Mouse (Mus musculus): ENCODE data around the gene Hist1h2ab. TPM values are rescaled to one million over a fixed set of nuclear protein-coding genes. Genes with fewer than 3 reads are reported as not detected.
"Not testable (repeated sequence)": the region's sequence is repeated elsewhere in the genome, so short reads cannot be mapped to it uniquely, and the experiment has no call there.

Hist1h2ab gene
- polyA plus RNA-seq, 1 experiment from 2014 or later = 15.7 TPM

- TF ChIP-seq EP300 (optimal IDR thresholded peaks at IDR 0.05) (no peak), CTCF (IDR thresholded peaks at IDR 0.05; ENCODE audit: low read depth) (no peak)
- Histone ChIP-seq H3K27me3 (ENCODE audit: control insufficient read depth, insufficient read depth, low read length) (no peaks in the 10 kb centered on the region), H3K4me3 (ENCODE audit: low read depth, low read length) (peak within 1 kb of the TSS; percentile 33), H3K9ac (ENCODE audit: low read length) (peak within 1 kb of the TSS; percentile 63), H3K4me1 (replicated peaks; ENCODE audit: control insufficient read depth, insufficient read depth) (no peaks in the 10 kb centered on the region), H3K4me2 (replicated peaks; ENCODE audit: low read depth) (peak within 1 kb of the TSS; percentile 62), H3K36me3 (ENCODE audit: control insufficient read depth, insufficient read depth, low read length) (no peaks in the 10 kb centered on the region), H3K9me3 (ENCODE audit: control insufficient read depth, low read length) (no peaks in the 10 kb centered on the region), H3K27ac (replicated peaks) (peak within 1 kb of the TSS; percentile 97)
- under 1% methylated on average over 21 of the region's 28 CpGs for WGBS
- DNase-seq (ENCODE audit: low spot score) (peak; percentile 82), ATAC-seq (ENCODE audit: low FRiP score, low TSS enrichment) (peak; percentile 46)
Measured at GRCm38 (mm10) chr13:23745381-23746161, 5.4 kb upstream of the Hist1h2ab start, which contains the start of gene Hist1h3c. TSS of gene Hist1h3c (minus strand) at chr13:23745602.

- H3K36me3 ChIP-seq (ENCODE audit: control insufficient read depth, insufficient read depth, low read length); H3K4me1 ChIP-seq (replicated peaks; ENCODE audit: control insufficient read depth, insufficient read depth); H3K27me3 ChIP-seq (ENCODE audit: control insufficient read depth, insufficient read depth, low read length); H3K9me3 ChIP-seq (ENCODE audit: control insufficient read depth, low read length): not testable (repeated sequence)
- peak; percentile 91 for ATAC-seq (ENCODE audit: low FRiP score, low TSS enrichment)
- 0% methylated on average over 38 of the region's 58 CpGs for WGBS
- H3K4me3 ChIP-seq (ENCODE audit: low read depth, low read length) = peak within 1 kb of the TSS; percentile 33
- H3K27ac ChIP-seq (replicated peaks) = peak within 1 kb of the TSS; percentile 97
- TF ChIP-seq EP300 (optimal IDR thresholded peaks at IDR 0.05) = peak; percentile 43
- peak within 1 kb of the TSS; percentile 62 for H3K4me2 ChIP-seq (replicated peaks; ENCODE audit: low read depth)
- peak; percentile 80 for DNase-seq (ENCODE audit: low spot score)
- peak within 1 kb of the TSS; percentile 63 for H3K9ac ChIP-seq (ENCODE audit: low read length)
Measured at GRCm38 (mm10) chr13:23746201-23747080, 4.5 kb upstream of the Hist1h2ab start, which contains the start of gene Hist1h2bb. TSS of gene Hist1h2bb (plus strand) at chr13:23746734.

- Histone ChIP-seq H3K9ac (ENCODE audit: low read length) (peak overlapping the region; percentile 23; the same call in 1 of the 2 replicates), H3K4me1 (replicated peaks; ENCODE audit: control insufficient read depth, insufficient read depth) (no peaks in the 10 kb centered on the region), H3K4me3 (ENCODE audit: low read depth, low read length) (peak overlapping the region; percentile 14), H3K4me2 (replicated peaks; ENCODE audit: low read depth) (peak overlapping the region; percentile 62), H3K36me3 (ENCODE audit: control insufficient read depth, insufficient read depth, low read length) (no peaks in the 10 kb centered on the region), H3K27ac (replicated peaks) (peak overlapping the region; percentile 89), H3K27me3 (ENCODE audit: control insufficient read depth, insufficient read depth, low read length) (no peaks in the 10 kb centered on the region), H3K9me3 (ENCODE audit: control insufficient read depth, low read length) (no peaks in the 10 kb centered on the region)
- TF ChIP-seq CTCF (IDR thresholded peaks at IDR 0.05; ENCODE audit: low read depth) (no peak), EP300 (optimal IDR thresholded peaks at IDR 0.05) (no peak)
- no peak for ATAC-seq (ENCODE audit: low FRiP score, low TSS enrichment)
- 5% methylated on average over 9 of the region's 13 CpGs for WGBS
- DNase-seq (ENCODE audit: low spot score) = no peak
Measured at GRCm38 (mm10) chr13:23747081-23747891, 3.6 kb upstream of the Hist1h2ab start.

GRCm38 (mm10) chr13:23747892-23748288 is 3.0 kb upstream of the Hist1h2ab start:
- Histone ChIP-seq H3K4me1 (replicated peaks; ENCODE audit: control insufficient read depth, insufficient read depth) (no peaks in the 10 kb centered on the region), H3K9me3 (ENCODE audit: control insufficient read depth, low read length) (no peaks in the 10 kb centered on the region), H3K4me2 (replicated peaks; ENCODE audit: low read depth) (no peak overlapping the region), H3K4me3 (ENCODE audit: low read depth, low read length) (no peak overlapping the region), H3K27ac (replicated peaks) (0 out of 2 replicates have a peak overlapping the region, but pooled peaks have one; percentile 14), H3K9ac (ENCODE audit: low read length) (no peak overlapping the region), H3K36me3 (ENCODE audit: control insufficient read depth, insufficient read depth, low read length) (no peaks in the 10 kb centered on the region), H3K27me3 (ENCODE audit: control insufficient read depth, insufficient read depth, low read length) (no peaks in the 10 kb centered on the region)
- no peak for DNase-seq (ENCODE audit: low spot score)
- ATAC-seq (ENCODE audit: low FRiP score, low TSS enrichment) = no peak
- TF ChIP-seq EP300 (optimal IDR thresholded peaks at IDR 0.05) = no peak
- no peak for TF ChIP-seq CTCF (IDR thresholded peaks at IDR 0.05; ENCODE audit: low read depth)
- 6% methylated on average over 4 of the region's 4 CpGs for WGBS

DNA sequence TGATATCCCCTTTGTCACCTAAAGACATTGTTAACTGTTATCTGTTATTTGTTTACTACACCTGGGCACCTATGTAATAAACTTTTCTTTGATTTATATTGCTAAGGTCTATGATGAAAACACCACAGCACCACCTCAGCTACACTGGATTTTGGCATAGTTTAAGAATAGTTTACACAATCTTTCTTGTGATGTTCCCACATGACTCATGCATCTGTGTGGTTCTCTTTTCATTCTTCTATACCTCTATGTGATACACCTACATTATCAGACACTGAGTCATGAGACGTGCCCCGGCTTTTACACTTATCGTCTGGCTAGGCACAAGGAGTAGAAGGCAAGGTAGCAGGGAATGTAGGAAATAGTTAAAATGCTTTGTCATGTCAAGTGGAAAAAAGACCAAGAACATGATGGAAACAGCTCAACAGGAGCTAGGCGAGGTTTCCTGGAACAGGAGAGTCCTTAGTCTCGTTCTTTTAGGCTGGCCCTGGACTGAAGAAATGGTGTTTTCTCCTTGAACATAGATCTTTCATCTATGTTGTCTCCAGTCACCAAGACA is 1.3 kb upstream of the Hist1h2ab start:
- DNase-seq (ENCODE audit: low spot score) = no peak
- H3K9ac ChIP-seq (ENCODE audit: low read length) = no peak overlapping the region
- no peak overlapping the region for H3K27ac ChIP-seq (replicated peaks)
- H3K9me3 ChIP-seq (ENCODE audit: control insufficient read depth, low read length) = no peaks in the 10 kb centered on the region
- H3K4me1 ChIP-seq (replicated peaks; ENCODE audit: control insufficient read depth, insufficient read depth) = no peaks in the 10 kb centered on the region
- 68% methylated on average over 5 of the region's 5 CpGs for WGBS
- no peak for ATAC-seq (ENCODE audit: low FRiP score, low TSS enrichment)
- TF ChIP-seq CTCF (IDR thresholded peaks at IDR 0.05; ENCODE audit: low read depth) (no peak), EP300 (optimal IDR thresholded peaks at IDR 0.05) (no peak)
- H3K4me3 ChIP-seq (ENCODE audit: low read depth, low read length) = no peak overlapping the region
- no peaks in the 10 kb centered on the region for H3K36me3 ChIP-seq (ENCODE audit: control insufficient read depth, insufficient read depth, low read length)
- no peaks in the 10 kb centered on the region for H3K27me3 ChIP-seq (ENCODE audit: control insufficient read depth, insufficient read depth, low read length)
- no peak overlapping the region for H3K4me2 ChIP-seq (replicated peaks; ENCODE audit: low read depth)

Data from stomach, postnatal 0 days (tissue).